Comparison of ENCODE assay signal across 26 mouse cellular contexts in genomic region chr13:26088727-26089126, GRCm38 (mm10).
"Had no signal": no experiment of that assay in that cellular context is flagged by ENCODE, and none has a peak within 500 bp of the region (broad histone marks: within the 10 kb centered on the region; RNA-seq: fewer than 3 reads in every experiment).

No protein-coding gene starts in this region.

- H3K4me3 ChIP-seq: heart, adult 2 months; heart, embryonic 13.5 days; heart, embryonic 15.5 days; hindbrain, embryonic 13.5 days; hindbrain, embryonic 15.5 days; kidney, embryonic 15.5 days; layer of hippocampus, adult 2 months; limb, embryonic 13.5 days; limb, embryonic 15.5 days had no signal

- H3K9me3 ChIP-seq: heart, embryonic 13.5 days; heart, embryonic 15.5 days; hindbrain, embryonic 13.5 days; hindbrain, embryonic 15.5 days; kidney, embryonic 15.5 days; limb, embryonic 13.5 days; limb, embryonic 15.5 days had no signal

- H3K4me2 ChIP-seq: heart, embryonic 11.5 days; heart, embryonic 13.5 days; heart, embryonic 15.5 days; hindbrain, embryonic 13.5 days; hindbrain, embryonic 15.5 days; kidney, embryonic 15.5 days; limb, embryonic 13.5 days; limb, embryonic 15.5 days had no signal

- H3K9ac ChIP-seq: forebrain, postnatal 0 days; heart, embryonic 13.5 days; heart, embryonic 15.5 days; hindbrain, embryonic 13.5 days; hindbrain, embryonic 15.5 days; kidney, embryonic 15.5 days; limb, embryonic 13.5 days; limb, embryonic 15.5 days had no signal

- H3K36me3 ChIP-seq: heart, embryonic 13.5 days; heart, embryonic 15.5 days; hindbrain, embryonic 13.5 days; hindbrain, embryonic 15.5 days; kidney, embryonic 15.5 days; limb, embryonic 13.5 days; limb, embryonic 15.5 days had no signal

- H3K27me3 ChIP-seq: heart, embryonic 13.5 days; heart, embryonic 15.5 days; hindbrain, embryonic 13.5 days; hindbrain, embryonic 15.5 days; kidney, embryonic 15.5 days; limb, embryonic 13.5 days; limb, embryonic 15.5 days had no signal

- H3K27ac ChIP-seq: heart, adult 2 months; heart, embryonic 13.5 days; heart, embryonic 15.5 days; hindbrain, embryonic 13.5 days; hindbrain, embryonic 15.5 days; hindbrain, postnatal 0 days; kidney, embryonic 15.5 days; kidney, postnatal 0 days; layer of hippocampus, adult 2 months; limb, embryonic 13.5 days; limb, embryonic 15.5 days had no signal

- ATAC-seq: forebrain, postnatal 0 days; hindbrain, postnatal 0 days; intestine, embryonic 16.5 days had no signal

- H3K4me1 ChIP-seq: heart, embryonic 13.5 days; heart, embryonic 15.5 days; hindbrain, embryonic 13.5 days; hindbrain, embryonic 15.5 days; kidney, embryonic 15.5 days; limb, embryonic 15.5 days had no signal

- DNase-seq: forebrain, postnatal 0 days; gastrocnemius, postnatal 14 days; gastrocnemius, postnatal 36 days; heart, adult 11 months; heart, adult 2 months; heart, postnatal 14 days; heart, postnatal 36 days; kidney, adult 11 months; kidney, adult 2 months; kidney, adult 9 months; kidney, postnatal 14 days; kidney, postnatal 36 days; layer of hippocampus, postnatal 36 days; left cerebral cortex, postnatal 4 days had no signal
